Mouse (Mus musculus) intestine, postnatal 0 days (tissue): ENCODE data around the gene Klk10. TPM values are rescaled to one million over a fixed set of nuclear protein-coding genes. Genes with fewer than 3 reads are reported as not detected.

Experiments used
- ATAC-seq: fragments of 200-750 bp; cut with Nextera tagmentation; 2 replicates; pipeline ENCODE4 v1.8.0; 2017; ENCODE audit warnings: mild to moderate bottlenecking, moderate TSS enrichment, moderate library complexity
- H3K27ac ChIP-seq: fragments of 300-500 bp; sonication (generic); 2 replicates; pipeline ENCODE4 v1.5.1; 2014; ENCODE audit warnings: mild to moderate bottlenecking, low read depth, low read length, moderate library complexity
- H3K27me3 ChIP-seq: fragments of 300-500 bp; sonication (generic); replicated peaks from 2 replicates; pipeline ENCODE4 v1.6.1; 2014; ENCODE audit warnings: low read length, mixed read lengths; ENCODE audit not compliant: control insufficient read depth, insufficient read depth
- H3K36me3 ChIP-seq: fragments of 300-500 bp; sonication (generic); 2 replicates; pipeline ENCODE4 v1.6.1; 2014; ENCODE audit warnings: mild to moderate bottlenecking, moderate library complexity; ENCODE audit not compliant: control insufficient read depth, insufficient read depth
- H3K4me1 ChIP-seq: fragments of 300-500 bp; sonication (generic); replicated peaks from 2 replicates; pipeline ENCODE4 v1.6.1; 2014; ENCODE audit warnings: antibody characterized with exemption, low read length, mixed read lengths; ENCODE audit not compliant: control insufficient read depth, insufficient read depth
- H3K4me2 ChIP-seq: fragments of 300-500 bp; sonication (generic); replicated peaks from 2 replicates; pipeline ENCODE4 v1.6.1; 2014; ENCODE audit warnings: low read depth, mild to moderate bottlenecking, moderate library complexity
- H3K4me3 ChIP-seq: fragments of 300-500 bp; sonication (generic); 2 replicates; pipeline ENCODE4 v1.5.1; 2014; ENCODE audit warnings: low read depth, low read length
- H3K9ac ChIP-seq: fragments of 300-500 bp; sonication (generic); 2 replicates; pipeline ENCODE4 v1.6.1; 2014; ENCODE audit warnings: mild to moderate bottlenecking, low read depth, low read length
- H3K9me3 ChIP-seq: fragments of 300-500 bp; sonication (generic); 2 replicates; pipeline ENCODE4 v1.6.1; 2016; ENCODE audit warnings: mixed run types; ENCODE audit not compliant: control insufficient read depth
- CTCF ChIP-seq: sonication (generic); IDR thresholded peaks from 2 replicates; pipeline ENCODE4 v1.5.1; 2016; ENCODE audit warnings: low read depth, mild to moderate bottlenecking, control low read depth, antibody characterized with exemption, moderate library complexity
- WGBS: fragments of 180-500 bp; shearing (Covaris S2); extraction: QIAGEN DNeasy Blood & Tissue Kit; methylation state at CpG from one replicate; pipeline ENCODE4 v1.1.7; 2014; 5-methylcytosine and 5-hydroxymethylcytosine counted together
- polyA plus RNA-seq: library from polyadenylated mRNA; unstranded; fragments of >200 nt; fragmentation: Nextera tagmentation; extraction: Ambion mirVana; gene quantifications from 2 replicates; pipeline ENCODE4 v1.2.1, GENCODE M21; 2015

Gene Klk10
- polyA plus RNA-seq, 1 experiment from 2014 or later, result 0.33 TPM

GRCm38 (mm10) chr7:43827706-43828105 lies 46.9 kb downstream of the Klk10 start:
- H3K27me3 ChIP-seq, result no peaks in the 10 kb centered on the region
- WGBS, result 75% methylated on average over 4 of the region's 4 CpGs
- H3K9me3 ChIP-seq, result no peaks in the 10 kb centered on the region
- no peaks in the 10 kb centered on the region for H3K36me3 ChIP-seq
- no peaks in the 10 kb centered on the region for H3K4me1 ChIP-seq
- ATAC-seq, result no peak
- H3K27ac ChIP-seq, result no peak overlapping the region
- no peak overlapping the region for H3K4me2 ChIP-seq
- TF ChIP-seq CTCF, result no peak
- no peak overlapping the region for H3K4me3 ChIP-seq
- no peak overlapping the region for H3K9ac ChIP-seq

GRCm38 (mm10) chr7:43829006-43829405 lies 48.2 kb downstream of the Klk10 start:
- WGBS, result 85% methylated on average over 8 of the region's 8 CpGs
- H3K36me3 ChIP-seq, result no peaks in the 10 kb centered on the region

More at GRCm38 (mm10) chr7:43829006-43829405, 48.2 kb downstream of the Klk10 start:
- ATAC-seq, result no peak
- Histone ChIP-seq H3K4me2 (no peak overlapping the region), H3K9me3 (no peaks in the 10 kb centered on the region), H3K4me3 (no peak overlapping the region), H3K27me3 (no peaks in the 10 kb centered on the region), H3K9ac (no peak overlapping the region), H3K27ac (no peak overlapping the region), H3K4me1 (no peaks in the 10 kb centered on the region)
- no peak for TF ChIP-seq CTCF

Other genes starting within 250 kb of the Klk10 start
- gene Cd33, start 236.6 kb upstream of the Klk10 start, polyA plus RNA-seq, result 1.5 and 2.7 TPM in 2 replicates
- 0.68 and 0.75 TPM in 2 replicates for gene Zfp658, start 218.8 kb upstream of the Klk10 start, polyA plus RNA-seq
- 3.5 and 3.6 TPM in 2 replicates for gene Zfp719, start 201.4 kb upstream of the Klk10 start, polyA plus RNA-seq
- not detected in 2 replicates for gene Zfp819, start 173.9 kb upstream of the Klk10 start, polyA plus RNA-seq
- gene Ceacam18, start 146.3 kb upstream of the Klk10 start, polyA plus RNA-seq, result 59.7 and 68.3 TPM in 2 replicates
- 0.50 and 0.64 TPM in 2 replicates for gene Siglece, start 120.9 kb upstream of the Klk10 start, polyA plus RNA-seq
- 5.2 and 5.8 TPM in 2 replicates for gene Ctu1, start 109.0 kb upstream of the Klk10 start, polyA plus RNA-seq
- 0.09 and 0.12 TPM in 2 replicates for gene Klk14, start 90.6 kb upstream of the Klk10 start, polyA plus RNA-seq
- gene Klk13, start 68.5 kb upstream of the Klk10 start, polyA plus RNA-seq, result 0.12 TPM in 1 of 2 replicates, not detected in the other
- not detected in 2 replicates for gene Klk12, start 12.1 kb upstream of the Klk10 start, polyA plus RNA-seq
- gene Klk11, start 6.4 kb upstream of the Klk10 start, polyA plus RNA-seq, result 0.21 TPM in 1 of 2 replicates, not detected in the other
- gene Klk9, start 10.9 kb downstream of the Klk10 start, polyA plus RNA-seq, result not detected in 2 replicates
- gene Klk8, start 16.5 kb downstream of the Klk10 start, polyA plus RNA-seq, result 3.0 and 3.5 TPM in 2 replicates
- gene Klk7, start 30.3 kb downstream of the Klk10 start, polyA plus RNA-seq, result not detected in 2 replicates
- not detected in 2 replicates for gene Klk6, start 43.5 kb downstream of the Klk10 start, polyA plus RNA-seq
- not detected in 2 replicates for gene Klk5, start 60.9 kb downstream of the Klk10 start, polyA plus RNA-seq
- not detected in 2 replicates for gene Klk4, start 100.1 kb downstream of the Klk10 start, polyA plus RNA-seq
- not detected in 2 replicates for gene Klk15, start 152.7 kb downstream of the Klk10 start, polyA plus RNA-seq
- not detected in 2 replicates for gene Klk1b8, start 169.6 kb downstream of the Klk10 start, polyA plus RNA-seq
- gene Klk1b1, start 185.7 kb downstream of the Klk10 start, polyA plus RNA-seq, result not detected in 2 replicates
- not detected in 2 replicates for gene Klk1b9, start 195.0 kb downstream of the Klk10 start, polyA plus RNA-seq
- not detected in 2 replicates for gene Klk1b11, start 214.8 kb downstream of the Klk10 start, polyA plus RNA-seq
- gene Klk1b26, start 231.1 kb downstream of the Klk10 start, polyA plus RNA-seq, result not detected in 2 replicates